Mouse (Mus musculus): ENCODE data around the gene Pfdn2. TPM values are rescaled to one million over a fixed set of nuclear protein-coding genes. Genes with fewer than 3 reads are reported as not detected.

Pfdn2 gene
- total RNA-seq, 2 experiments from 2014 or later: 163 to 173 TPM

GRCm38 (mm10) chr1:171349210-171349609 lies 3.7 kb downstream of the Pfdn2 start:
- no peak for DNase-seq (ENCODE audit: extremely low spot score in 1 of 2, low spot score in 1 of 2)

- DNase-seq (ENCODE audit: extremely low spot score in 1 of 2, low spot score in 1 of 2): no peak
Measured at GRCm38 (mm10) chr1:171355812-171356340, 10.4 kb downstream of the Pfdn2 start.

GRCm38 (mm10) chr1:171356814-171357213 lies 11.3 kb downstream of the Pfdn2 start:
- DNase-seq (ENCODE audit: extremely low spot score in 1 of 2, low spot score in 1 of 2): no peak

GRCm38 (mm10) chr1:171358421-171358820 lies 13.0 kb downstream of the Pfdn2 start:
- DNase-seq (ENCODE audit: extremely low spot score in 1 of 2, low spot score in 1 of 2): no peak

- DNase-seq (ENCODE audit: extremely low spot score in 1 of 2, low spot score in 1 of 2): peak in 1 of 2 experiments; percentile 29
Measured at GRCm38 (mm10) chr1:171360253-171360652, 14.8 kb downstream of the Pfdn2 start.

- DNase-seq (ENCODE audit: extremely low spot score in 1 of 2, low spot score in 1 of 2): peak; percentile 69 to 71
Measured at GRCm38 (mm10) chr1:171360656-171361055, 15.2 kb downstream of the Pfdn2 start, which contains the start of gene Klhdc9. Gene Klhdc9, minus strand, starts transcription at chr1:171360798.

GRCm38 (mm10) chr1:171361106-171362103 lies 15.9 kb downstream of the Pfdn2 start:
- peak in 1 of 2 experiments; percentile 66 for DNase-seq (ENCODE audit: extremely low spot score in 1 of 2, low spot score in 1 of 2)

GRCm38 (mm10) chr1:171365934-171366333 lies 20.5 kb downstream of the Pfdn2 start:
- DNase-seq (ENCODE audit: extremely low spot score in 1 of 2, low spot score in 1 of 2): no peak

GRCm38 (mm10) chr1:171369845-171370556 lies 24.5 kb downstream of the Pfdn2 start, which contains the start of gene Nectin4:
Gene Nectin4, plus strand, starts transcription at chr1:171370099.
- no peak for DNase-seq (ENCODE audit: extremely low spot score in 1 of 2, low spot score in 1 of 2)

GRCm38 (mm10) chr1:171372880-171373279 lies 27.4 kb downstream of the Pfdn2 start:
- no peak for DNase-seq (ENCODE audit: extremely low spot score in 1 of 2, low spot score in 1 of 2)

- no peak for DNase-seq (ENCODE audit: extremely low spot score in 1 of 2, low spot score in 1 of 2)
Measured at GRCm38 (mm10) chr1:171373946-171374345, 28.5 kb downstream of the Pfdn2 start.

GRCm38 (mm10) chr1:171375646-171376097 lies 30.2 kb downstream of the Pfdn2 start:
- no peak for DNase-seq (ENCODE audit: extremely low spot score in 1 of 2, low spot score in 1 of 2)

- DNase-seq (ENCODE audit: extremely low spot score in 1 of 2, low spot score in 1 of 2): no peak
Measured at GRCm38 (mm10) chr1:171378298-171378697, 32.8 kb downstream of the Pfdn2 start.

- DNase-seq (ENCODE audit: extremely low spot score in 1 of 2, low spot score in 1 of 2): peak; percentile 59 to 69
Measured at GRCm38 (mm10) chr1:171379935-171380599, 34.6 kb downstream of the Pfdn2 start.

GRCm38 (mm10) chr1:171382096-171382620 lies 36.7 kb downstream of the Pfdn2 start:
- DNase-seq (ENCODE audit: extremely low spot score in 1 of 2, low spot score in 1 of 2): no peak

GRCm38 (mm10) chr1:171384361-171384760 lies 38.9 kb downstream of the Pfdn2 start:
- DNase-seq (ENCODE audit: extremely low spot score in 1 of 2, low spot score in 1 of 2): no peak

- DNase-seq (ENCODE audit: extremely low spot score in 1 of 2, low spot score in 1 of 2): no peak
Measured at GRCm38 (mm10) chr1:171385171-171385570, 39.7 kb downstream of the Pfdn2 start.

- no peak for DNase-seq (ENCODE audit: extremely low spot score in 1 of 2, low spot score in 1 of 2)
Measured at GRCm38 (mm10) chr1:171387099-171387498, 41.6 kb downstream of the Pfdn2 start.

GRCm38 (mm10) chr1:171388376-171389102 lies 43.1 kb downstream of the Pfdn2 start, which contains the start of gene Arhgap30:
Gene Arhgap30, plus strand, starts transcription at chr1:171388954.
- DNase-seq (ENCODE audit: extremely low spot score in 1 of 2, low spot score in 1 of 2): no peak
